Mouse (Mus musculus) thymus, adult 2 months (tissue): ENCODE results near the gene Zfp78. TPM values are rescaled to one million over a fixed set of nuclear protein-coding genes. Genes with fewer than 3 reads are reported as not detected.

Experiments used
- DNase-seq: peaks from one replicate; pipeline ENCODE4 v3.0.0; 2021
- H3K27ac ChIP-seq: fragments of 200-500 bp; 2 replicates; pipeline ENCODE4 v1.5.1; 2012; ENCODE audit warnings: low read length, control low read depth; ENCODE audit not compliant: control insufficient read depth, insufficient read depth
- H3K27me3 ChIP-seq: fragments of 200-500 bp; 2 replicates; pipeline ENCODE4 v1.6.1; 2012; ENCODE audit warnings: mild to moderate bottlenecking, low read length, moderate library complexity, mixed read lengths; ENCODE audit not compliant: control insufficient read depth, insufficient read depth
- H3K36me3 ChIP-seq: fragments of 200-500 bp; 2 replicates; pipeline ENCODE4 v1.6.1; 2012; ENCODE audit warnings: mild to moderate bottlenecking, low read length, moderate library complexity; ENCODE audit not compliant: control insufficient read depth, insufficient read depth
- H3K4me1 ChIP-seq: fragments of 200-500 bp; replicated peaks from 2 replicates; pipeline ENCODE4 v1.6.1; 2012; ENCODE audit warnings: low read length; ENCODE audit not compliant: control insufficient read depth, insufficient read depth
- H3K4me3 ChIP-seq: fragments of 200-500 bp; 2 replicates; pipeline ENCODE4 v1.5.1; 2012; ENCODE audit warnings: mild to moderate bottlenecking, low read length, control low read depth, moderate library complexity; ENCODE audit not compliant: control insufficient read depth, insufficient read depth
- CTCF ChIP-seq: fragments of 200-500 bp; IDR thresholded peaks from 2 replicates; pipeline ENCODE4 v1.5.1; 2012; ENCODE audit warnings: mild to moderate bottlenecking, control low read depth, low read length, moderate library complexity, borderline replicate concordance; ENCODE audit not compliant: control insufficient read depth, poor library complexity, insufficient read depth; ENCODE audit errors: extremely low read depth
- POLR2A ChIP-seq: fragments of 200-500 bp; IDR thresholded peaks from 2 replicates; pipeline ENCODE4 v1.6.1; 2012; ENCODE audit warnings: mild to moderate bottlenecking, low read length, control low read depth, moderate library complexity; ENCODE audit not compliant: control insufficient read depth, poor library complexity, insufficient read depth; ENCODE audit errors: extremely low read depth
- WGBS: fragments of 180-500 bp; shearing (Covaris S2); methylation state at CpG from one replicate; pipeline ENCODE4 v1.1.7; 2018; 5-methylcytosine and 5-hydroxymethylcytosine counted together
- polyA plus RNA-seq: library from polyadenylated mRNA; depleted of rRNA; stranded (reverse); fragments of >200 nt; gene quantifications from 2 replicates; pipeline ENCODE4 v1.2.3, GENCODE M21; 2012

Gene Zfp78
- polyA plus RNA-seq, 1 experiment = 0.53 TPM

GRCm38 (mm10) chr7:6369460-6369859 is 6.4 kb downstream of the Zfp78 start:
- no peaks in the 10 kb centered on the region for H3K27me3 ChIP-seq
- no peaks in the 10 kb centered on the region for H3K36me3 ChIP-seq
- no peak overlapping the region for H3K4me3 ChIP-seq
- DNase-seq = no peak
- 95% methylated on average over 3 of the region's 3 CpGs for WGBS
- H3K4me1 ChIP-seq = no peaks in the 10 kb centered on the region
- no peak overlapping the region for H3K27ac ChIP-seq
- TF ChIP-seq CTCF = no peak
- no peak for TF ChIP-seq POLR2A

- no peaks in the 10 kb centered on the region for H3K4me1 ChIP-seq
- 94% methylated on average over 3 of the region's 3 CpGs for WGBS
- no peaks in the 10 kb centered on the region for H3K27me3 ChIP-seq
- no peak for DNase-seq
- H3K36me3 ChIP-seq = no peaks in the 10 kb centered on the region
- no peak for TF ChIP-seq POLR2A
- no peak for TF ChIP-seq CTCF
- H3K27ac ChIP-seq = no peak overlapping the region
- no peak overlapping the region for H3K4me3 ChIP-seq
Observed at GRCm38 (mm10) chr7:6372993-6373392, 9.9 kb downstream of the Zfp78 start.

GRCm38 (mm10) chr7:6378441-6378840 is 15.4 kb downstream of the Zfp78 start:
- no peaks in the 10 kb centered on the region for H3K36me3 ChIP-seq
- H3K4me3 ChIP-seq = no peak overlapping the region
- no peak for DNase-seq
- WGBS = 93% methylated on average over 8 of the region's 8 CpGs
- H3K27me3 ChIP-seq = no peaks in the 10 kb centered on the region
- TF ChIP-seq CTCF (no peak), POLR2A (no peak)
- H3K27ac ChIP-seq = no peak overlapping the region
- H3K4me1 ChIP-seq = peaks cover 8% of the 10 kb centered on the region

DNA sequence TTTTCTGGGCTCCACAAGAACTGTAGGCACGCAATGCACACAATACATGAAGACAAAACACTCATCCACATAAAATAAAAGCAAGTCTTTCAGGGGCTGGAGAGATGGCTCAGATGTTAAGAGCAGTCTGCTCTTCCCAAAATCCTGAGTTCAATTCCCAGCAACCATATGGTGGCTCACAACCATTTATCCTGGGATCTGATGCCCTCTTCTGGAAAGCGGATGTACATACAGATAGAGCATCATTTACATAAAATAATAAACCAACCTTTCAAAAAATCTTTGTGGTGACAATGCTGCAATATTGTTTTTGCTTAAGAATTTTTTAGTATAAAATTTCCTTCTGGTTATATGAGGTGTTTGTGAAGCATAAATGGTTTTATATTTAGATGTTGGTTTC is 18.4 kb downstream of the Zfp78 start:
- H3K36me3 ChIP-seq = no peaks in the 10 kb centered on the region
- H3K4me3 ChIP-seq = no peak overlapping the region
- DNase-seq = no peak
- WGBS = 90% methylated on average over 2 of the region's 2 CpGs
- no peak overlapping the region for H3K27ac ChIP-seq
- H3K27me3 ChIP-seq = no peaks in the 10 kb centered on the region
- TF ChIP-seq CTCF = no peak
- TF ChIP-seq POLR2A = no peak
- peaks cover 10% of the 10 kb centered on the region for H3K4me1 ChIP-seq

- Histone ChIP-seq H3K36me3 (no peaks in the 10 kb centered on the region), H3K27me3 (no peaks in the 10 kb centered on the region), H3K4me1 (peaks cover 10% of the 10 kb centered on the region), H3K27ac (no peak within 1 kb of the TSS), H3K4me3 (peak within 1 kb of the TSS; percentile 50)
- under 1% methylated on average over 28 of the region's 28 CpGs for WGBS
- TF ChIP-seq CTCF = peak; percentile 44; the same call in 1 of the 2 replicates
- no peak; the same call in 1 of the 2 replicates for TF ChIP-seq POLR2A
- DNase-seq = peak; percentile 92
Observed at GRCm38 (mm10) chr7:6383044-6383455, 20.0 kb downstream of the Zfp78 start, which contains the start of gene Zfp28. Zfp28 (plus strand) TSS chr7:6383295.

DNA sequence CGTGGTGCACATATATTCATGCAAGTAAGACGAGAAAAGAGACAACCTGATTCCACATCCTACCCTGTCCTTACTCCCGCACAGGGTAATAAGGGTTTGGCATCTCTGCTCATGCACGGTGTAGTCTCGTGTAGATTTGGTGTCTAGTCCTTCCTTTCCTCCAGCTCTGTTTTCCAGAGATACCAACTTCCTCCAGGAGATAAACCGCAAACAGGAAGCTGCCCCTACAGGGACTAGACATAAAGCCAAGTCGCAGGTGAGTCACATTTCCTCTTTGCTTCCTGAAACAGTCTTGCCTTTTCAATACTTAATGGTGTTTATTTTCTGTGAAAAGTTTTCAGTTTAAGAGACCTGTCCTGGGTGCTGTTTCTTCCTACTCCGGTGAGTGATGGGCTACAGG is 20.9 kb downstream of the Zfp78 start:
- no peak for DNase-seq
- Histone ChIP-seq H3K27me3 (no peaks in the 10 kb centered on the region), H3K4me3 (no peak overlapping the region), H3K27ac (no peak overlapping the region), H3K4me1 (peaks cover 10% of the 10 kb centered on the region), H3K36me3 (no peaks in the 10 kb centered on the region)
- 14% methylated on average over 8 of the region's 8 CpGs for WGBS
- no peak for TF ChIP-seq POLR2A
- TF ChIP-seq CTCF = no peak

DNA sequence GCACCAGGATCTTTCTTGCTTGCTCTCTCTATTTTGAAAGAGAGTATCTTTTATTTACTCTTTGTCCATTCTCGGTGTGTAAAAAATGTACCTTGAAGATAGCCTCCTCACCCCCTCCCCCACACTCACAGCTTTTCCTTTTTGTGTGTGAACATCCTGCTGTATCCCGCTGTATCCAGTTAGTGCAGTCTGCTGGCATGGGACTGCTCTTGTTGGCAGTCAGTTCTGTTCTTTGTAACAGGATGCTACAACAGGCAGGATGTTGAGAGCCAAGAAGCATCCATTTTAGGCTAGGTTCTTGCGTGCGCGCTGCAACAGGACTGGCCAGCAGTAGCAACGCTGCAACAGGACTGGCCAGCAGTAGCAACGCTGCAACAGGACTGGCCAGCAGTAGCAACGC is 23.9 kb downstream of the Zfp78 start:
- Histone ChIP-seq H3K4me3 (no peak overlapping the region), H3K36me3 (no peaks in the 10 kb centered on the region), H3K4me1 (peaks cover 10% of the 10 kb centered on the region), H3K27me3 (no peaks in the 10 kb centered on the region), H3K27ac (no peak overlapping the region)
- DNase-seq = no peak
- whole genome bisulfite sequencing = 96% methylated on average over 8 of the region's 8 CpGs
- no peak for TF ChIP-seq CTCF
- no peak for TF ChIP-seq POLR2A
